Comparison of ENCODE assay signal across 9 mouse cellular contexts in genomic region chr14:50062733-50063104, GRCm38 (mm10). TPM values are rescaled to one million over a fixed set of nuclear protein-coding genes. Genes with fewer than 3 reads are reported as not detected.
A peak's percentile ranks its signal among the peaks of the same experiment; 100 is the strongest.
DNase-seq lines count a peak whose midpoint lies in the region; ATAC-seq and TF ChIP-seq lines count a peak whose summit lies in the region.
"Had no signal": no experiment of that assay in that cellular context is flagged by ENCODE, and none has a peak within 500 bp of the region (broad histone marks: within the 10 kb centered on the region; RNA-seq: fewer than 3 reads in every experiment).

No protein-coding gene starts in this region.

- WGBS in heart, postnatal 0 days, result 1% methylated on average over 4 of the region's 4 CpGs
- under 1% methylated on average over 4 of the region's 4 CpGs for WGBS in liver, embryonic 15.5 days (ENCODE audit: insufficient replicate concordance)

- DNase-seq in heart, adult 8-10 months (ENCODE audit: low spot score), result peak; percentile 20
- DNase-seq in heart, postnatal 25 days (ENCODE audit: low spot score), result no peak
- DNase-seq in ES-E14 (ENCODE audit: low read depth, low spot score), result no peak
- DNase-seq in heart, postnatal 0 days (ENCODE audit: low spot score), result no peak
- DNase-seq in B cell, adult 2 months, result no peak
- DNase-seq in adrenal gland, adult (ENCODE audit: inconsistent age in 2 of 2, low spot score in 1 of 2), result no peak
- no peak for DNase-seq in adrenal gland, adult 8-10 months

- no peaks in the 10 kb centered on the region for H3K27me3 ChIP-seq in heart, postnatal 0 days (ENCODE audit: control insufficient read depth, insufficient read depth, low read length)
- H3K27me3 ChIP-seq in liver, embryonic 15.5 days, result no peaks in the 10 kb centered on the region

- peak; percentile 32; the same call in 1 of the 2 replicates for ATAC-seq in heart, postnatal 0 days (ENCODE audit: insufficient read depth, low read depth)
- peak; percentile 33; the same call in 1 of the 2 replicates for ATAC-seq in liver, embryonic 15.5 days (ENCODE audit: insufficient read depth)

- H3K36me3 ChIP-seq in ES-E14 (ENCODE audit: control insufficient read depth, insufficient read depth, low read length, poor library complexity, severe bottlenecking), result no peaks in the 10 kb centered on the region
- H3K36me3 ChIP-seq in heart, postnatal 0 days (replicated peaks; ENCODE audit: control insufficient read depth, insufficient read depth, low read length), result no peaks in the 10 kb centered on the region
- H3K36me3 ChIP-seq in liver, embryonic 15.5 days (replicated peaks), result no peaks in the 10 kb centered on the region

- peak overlapping the region; percentile 92; the same call in 1 of the 2 replicates for H3K9ac ChIP-seq in ES-E14 (ENCODE audit: insufficient read depth, low read depth, low read length, poor library complexity, severe bottlenecking)
- no peak overlapping the region for H3K9ac ChIP-seq in heart, postnatal 0 days (replicated peaks; ENCODE audit: low read depth, low read length)
- no peak overlapping the region for H3K9ac ChIP-seq in liver, embryonic 15.5 days

- intact Hi-C loops in heart, postnatal 25 days (cut with DNase I), result no loop called here

- H3K4me2 ChIP-seq in heart, postnatal 0 days (ENCODE audit: low read depth, low read length), result peak overlapping the region; percentile 99
- H3K4me2 ChIP-seq in liver, embryonic 15.5 days, result peak overlapping the region; percentile 92

- no peak for TF ChIP-seq EP300 in heart, postnatal 0 days (IDR thresholded peaks at IDR 0.05; ENCODE audit: low read depth)

- H3K4me3 ChIP-seq in ES-E14 (ENCODE audit: insufficient read depth in 1 of 2, low read depth in 1 of 2, low read length in 2 of 2, poor library complexity in 1 of 2, severe bottlenecking in 1 of 2), result peak overlapping the region; percentile 80 to 82
- peak overlapping the region; percentile 74 for H3K4me3 ChIP-seq in heart, postnatal 0 days (ENCODE audit: low read depth, low read length)
- peak overlapping the region; percentile 66 for H3K4me3 ChIP-seq in liver, embryonic 15.5 days (replicated peaks)
- H3K4me3 ChIP-seq: myocyte had no signal

- H3K4me1 ChIP-seq in ES-E14 (ENCODE audit: control insufficient read depth in 2 of 2, insufficient read depth in 2 of 2, low read length in 2 of 2, poor library complexity in 1 of 2), result no peaks in the 10 kb centered on the region
- no peaks in the 10 kb centered on the region for H3K4me1 ChIP-seq in heart, postnatal 0 days (ENCODE audit: control insufficient read depth, insufficient read depth)
- H3K4me1 ChIP-seq in liver, embryonic 15.5 days (replicated peaks), result peaks cover 6% of the 10 kb centered on the region

- H3K27ac ChIP-seq in ES-E14 (ENCODE audit: insufficient read depth, low read depth, low read length, poor library complexity, severe bottlenecking), result no peak overlapping the region
- no peak overlapping the region for H3K27ac ChIP-seq in heart, postnatal 0 days (ENCODE audit: low read depth)
- H3K27ac ChIP-seq in liver, embryonic 15.5 days (replicated peaks), result no peak overlapping the region

- in situ Hi-C loops in ES-E14 (cut with MboI; ENCODE audit: low sequenced_read_pairs in 2 of 2, unreplicated experiment in 2 of 2), result no loop called here

- no peaks in the 10 kb centered on the region for H3K9me3 ChIP-seq in ES-E14 (ENCODE audit: control insufficient read depth, insufficient read depth, low read depth, low read length)
- H3K9me3 ChIP-seq in heart, postnatal 0 days (replicated peaks; ENCODE audit: control insufficient read depth, low read length), result no peaks in the 10 kb centered on the region
- H3K9me3 ChIP-seq in liver, embryonic 15.5 days (replicated peaks), result no peaks in the 10 kb centered on the region

- TF ChIP-seq CTCF in heart, postnatal 0 days (IDR thresholded peaks at IDR 0.05; ENCODE audit: low read depth), result no peak

TF ChIP-seq in ES-E14, 5 proteins besides CTCF, POLR2A, EP300 and RAD21:
- TF ChIP-seq ZC3H11A (IDR thresholded peaks at IDR 0.05; ENCODE audit: borderline replicate concordance, low read depth, low read length), result no peak
- TF ChIP-seq CHD2 (IDR thresholded peaks at IDR 0.05; ENCODE audit: low read depth, low read length), result no peak
- TF ChIP-seq MAFK (IDR thresholded peaks at IDR 0.05; ENCODE audit: insufficient read depth, low read depth, low read length), result no peak
- TF ChIP-seq ZNF384 (IDR thresholded peaks at IDR 0.05; ENCODE audit: low read depth, low read length), result no peak
- no peak for TF ChIP-seq HCFC1 (IDR thresholded peaks at IDR 0.05; ENCODE audit: borderline replicate concordance, insufficient read depth, low read length)

RNA-seq across cellular contexts. Expression of gene Olfr725, which starts 22.5 kb away (rescaled TPM):
- not detected for total RNA-seq in heart, adult 8-10 months (2022)
- total RNA-seq in heart, postnatal 25 days (2021), result not detected
- total RNA-seq in ES-E14 (2012; rRNA removed), result not detected in 2 replicates
- total RNA-seq in heart, postnatal 0 days (2014; rRNA removed; ENCODE audit: low replicate concordance), result not detected in 2 replicates
- polyA plus RNA-seq in heart, postnatal 0 days (2015; fragmentation: Nextera tagmentation; extraction: Ambion mirVana), result not detected in 2 replicates
- polyA plus RNA-seq in liver, embryonic 15.5 days (2015; fragmentation: Nextera tagmentation; extraction: Ambion mirVana), result not detected in 2 replicates
- not detected for total RNA-seq in adrenal gland, adult 8-10 months (2022)
- polyA plus RNA-seq: myocyte had no signal

RNA-seq across cellular contexts. Expression of gene Olfr726, which starts 28.0 kb away (rescaled TPM):
- not detected for total RNA-seq in heart, adult 8-10 months (2022)
- not detected for total RNA-seq in heart, postnatal 25 days (2021)
- not detected in 2 replicates for total RNA-seq in ES-E14 (2012; rRNA removed)
- total RNA-seq in heart, postnatal 0 days (2014; rRNA removed; ENCODE audit: low replicate concordance), result not detected in 2 replicates
- polyA plus RNA-seq in heart, postnatal 0 days (2015; fragmentation: Nextera tagmentation; extraction: Ambion mirVana), result not detected in 2 replicates
- polyA plus RNA-seq in liver, embryonic 15.5 days (2015; fragmentation: Nextera tagmentation; extraction: Ambion mirVana), result not detected in 2 replicates
- total RNA-seq in adrenal gland, adult 8-10 months (2022), result not detected
- polyA plus RNA-seq: myocyte had no signal
